Mouse (Mus musculus) E14TG2a.4 (cell line): ENCODE measurements around the gene Gcnt1.

Source experiments
- CTCF ChIP-seq: conservative IDR thresholded peaks from 2 replicates; pipeline ENCODE4 v1.5.1; 2014; ENCODE audit warnings: low read length
- NANOG ChIP-seq: IDR thresholded peaks from 2 replicates; pipeline ENCODE4 v1.6.1; 2014; ENCODE audit warnings: borderline replicate concordance, low read length, mixed read lengths
- POU5F1 ChIP-seq: IDR thresholded peaks from 2 replicates; pipeline ENCODE4 v1.6.1; 2014; ENCODE audit warnings: low read length, borderline replicate concordance

GRCm38 (mm10) chr19:17400571-17400970 is 27.9 kb upstream of the Gcnt1 start:
- TF ChIP-seq CTCF = no peak
- TF ChIP-seq NANOG = no peak
- TF ChIP-seq POU5F1 = no peak
